Mouse (Mus musculus) erythroblast, embryonic 14.5 days (primary cell): Measurements from ENCODE around the gene Ccdc121.

Experiments used
- GATA1 ChIP-seq: IDR thresholded peaks from 2 replicates; pipeline ENCODE4 v1.6.1; 2012; ENCODE audit warnings: low read length, inconsistent platforms, mixed read lengths
- TAL1 ChIP-seq: IDR thresholded peaks from 3 replicates; pipeline ENCODE4 v1.6.1; 2012; ENCODE audit warnings: low read length, inconsistent platforms, mixed read lengths

DNA sequence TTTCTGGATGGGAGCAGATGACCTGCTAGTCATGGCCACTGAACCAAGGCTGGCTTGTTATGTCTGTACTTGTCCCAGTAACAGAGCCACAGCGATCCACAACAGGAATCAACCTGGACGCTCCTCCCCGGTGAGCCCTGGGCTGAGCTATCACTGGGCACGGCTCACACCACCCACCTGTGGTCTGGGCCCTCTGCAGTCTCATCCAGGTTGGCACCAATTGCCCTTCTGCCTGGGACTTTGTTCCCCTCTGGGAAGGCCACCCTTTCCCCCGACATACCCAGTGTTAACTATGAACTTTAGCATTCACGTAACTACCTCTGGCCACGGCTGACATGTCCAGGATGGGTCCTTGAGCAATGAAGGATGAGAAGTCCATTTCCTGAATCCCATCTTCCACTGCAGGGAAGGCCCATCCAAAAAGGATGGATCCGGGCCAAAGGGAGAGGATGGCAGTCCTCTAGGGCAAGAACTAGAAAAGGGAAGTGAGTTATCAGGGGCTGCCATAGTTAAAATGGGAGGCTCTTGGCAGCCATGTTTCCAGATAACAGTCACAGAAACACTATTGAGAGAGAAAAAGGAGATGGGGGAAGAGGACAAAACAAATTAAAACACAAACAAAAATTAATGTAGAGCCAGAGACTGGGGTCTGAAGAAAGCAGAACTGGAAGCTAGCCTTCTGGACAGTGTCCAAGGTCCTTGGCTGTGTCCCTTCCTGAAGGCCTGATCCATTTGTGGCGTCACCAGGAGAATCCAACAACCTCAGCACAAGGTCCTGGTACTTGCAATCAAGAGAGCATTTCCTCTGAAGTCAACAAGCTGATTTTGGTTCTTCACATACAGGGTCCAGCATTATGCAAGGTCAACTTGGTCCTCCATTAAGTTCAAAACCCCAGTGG, 26.6 kb upstream of the Ccdc121 start:
- no peak for TF ChIP-seq TAL1
- no peak for TF ChIP-seq GATA1
